Mouse (Mus musculus) spleen, adult 2 months (tissue): ENCODE measurements around the gene Myo15b.

Experiments used
- CTCF ChIP-seq: fragments of 200-500 bp; IDR thresholded peaks from 2 replicates; pipeline ENCODE4 v1.5.1; 2011; ENCODE audit warnings: mild to moderate bottlenecking, inconsistent platforms; ENCODE audit not compliant: insufficient read depth, insufficient read length, insufficient replicate concordance; ENCODE audit errors: extremely low read depth
- POLR2A ChIP-seq: fragments of 200-500 bp; IDR thresholded peaks from 2 replicates; pipeline ENCODE4 v1.6.1; 2011; ENCODE audit warnings: low read depth, low read length, inconsistent platforms

DNA sequence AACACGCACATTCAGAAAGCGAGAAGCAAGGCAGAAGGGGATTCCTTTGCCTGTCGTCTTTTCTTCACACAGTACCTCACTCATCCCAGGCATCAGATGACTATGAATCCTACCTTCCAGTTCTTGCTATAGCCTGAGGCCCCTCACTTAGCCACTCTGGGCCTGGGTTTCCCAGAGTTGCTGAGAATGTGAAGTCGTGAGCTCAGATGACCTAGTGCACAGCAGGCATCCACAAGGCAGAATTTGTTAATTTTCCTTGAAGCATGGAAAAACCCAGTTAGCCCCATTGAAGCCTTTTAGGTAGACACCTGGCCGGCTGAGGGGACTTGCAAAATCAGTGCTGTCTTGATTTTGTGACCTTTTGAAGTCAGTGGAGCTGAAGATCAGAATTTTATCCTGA, 31.7 kb upstream of the Myo15b start:
- no peak for TF ChIP-seq POLR2A
- no peak for TF ChIP-seq CTCF
